Mouse (Mus musculus) neutrophil, adult 5-6 weeks (primary cell): Measurements from ENCODE around the gene Prr13. TPM values are rescaled to one million over a fixed set of nuclear protein-coding genes. Genes with fewer than 3 reads are reported as not detected.

Experiments
- ATAC-seq: fragments of 151-379, 151-347 bp; 2 replicates; pipeline ENCODE4 v1.8.0; 2017; ENCODE audit warnings: mild to moderate bottlenecking, moderate TSS enrichment; ENCODE audit not compliant: insufficient number of reproducible peaks, poor library complexity, low FRiP score, severe bottlenecking; ENCODE audit errors: extremely low read depth
- total RNA-seq: library from RNA; stranded (forward); fragments of 200-1000 nt; gene quantifications from 2 replicates; pipeline ENCODE4 v1.2.3, GENCODE M21; 2017

Prr13 gene
- total RNA-seq, 1 experiment from 2014 or later, result 272 TPM

- no peak for ATAC-seq
Observed at GRCm38 (mm10) chr15:102459381-102459780, 553 bp downstream of the Prr13 start.

GRCm38 (mm10) chr15:102459847-102460246 is 1.0 kb downstream of the Prr13 start:
- no peak for ATAC-seq

GRCm38 (mm10) chr15:102460409-102460808 is 1.6 kb downstream of the Prr13 start:
- ATAC-seq, result no peak

- no peak for ATAC-seq
Observed at GRCm38 (mm10) chr15:102460971-102461370, 2.1 kb downstream of the Prr13 start.

- ATAC-seq, result no peak
Observed at GRCm38 (mm10) chr15:102461430-102462075, 2.7 kb downstream of the Prr13 start.

GRCm38 (mm10) chr15:102463666-102464065 is 4.8 kb downstream of the Prr13 start:
- 0 out of 2 replicates have a peak, but pooled peaks have one; percentile 23 for ATAC-seq

GRCm38 (mm10) chr15:102468675-102469370 is 10.0 kb downstream of the Prr13 start:
- no peak for ATAC-seq

- peak; percentile 98 for ATAC-seq
Observed at GRCm38 (mm10) chr15:102470183-102470604, 11.4 kb downstream of the Prr13 start, which contains the start of gene Pcbp2. TSS of gene Pcbp2 (plus strand) at chr15:102470539.

GRCm38 (mm10) chr15:102470605-102471294 is 11.9 kb downstream of the Prr13 start:
- peak; percentile 34; the same call in 1 of the 2 replicates for ATAC-seq

- no peak for ATAC-seq
Observed at GRCm38 (mm10) chr15:102471295-102471645, 12.4 kb downstream of the Prr13 start.

- no peak for ATAC-seq
Observed at GRCm38 (mm10) chr15:102471727-102472126, 12.9 kb downstream of the Prr13 start.

GRCm38 (mm10) chr15:102473246-102473645 is 14.4 kb downstream of the Prr13 start:
- ATAC-seq, result no peak

- no peak for ATAC-seq
Observed at GRCm38 (mm10) chr15:102474520-102474919, 15.7 kb downstream of the Prr13 start.

GRCm38 (mm10) chr15:102483136-102483535 is 24.3 kb downstream of the Prr13 start:
- no peak for ATAC-seq

GRCm38 (mm10) chr15:102485853-102486252 is 27.0 kb downstream of the Prr13 start:
- no peak for ATAC-seq

- no peak for ATAC-seq
Observed at GRCm38 (mm10) chr15:102487664-102488063, 28.8 kb downstream of the Prr13 start.

GRCm38 (mm10) chr15:102498322-102498721 is 39.5 kb downstream of the Prr13 start:
- no peak for ATAC-seq

GRCm38 (mm10) chr15:102499370-102499769 is 40.5 kb downstream of the Prr13 start:
- no peak for ATAC-seq

GRCm38 (mm10) chr15:102499851-102500250 is 41.0 kb downstream of the Prr13 start:
- ATAC-seq, result no peak

- no peak for ATAC-seq
Observed at GRCm38 (mm10) chr15:102500479-102500878, 41.7 kb downstream of the Prr13 start.
